Mouse (Mus musculus) kidney, adult 2 months (tissue): ENCODE results near the gene Slamf1. TPM values are rescaled to one million over a fixed set of nuclear protein-coding genes. Genes with fewer than 3 reads are reported as not detected.
"Not testable (repeated sequence)": the region's sequence is repeated elsewhere in the genome, so short reads cannot be mapped to it uniquely, and the experiment has no call there.

ENCODE experiments used
- DNase-seq: peaks from one replicate; pipeline ENCODE4 v3.0.0; 2021
- H3K27ac ChIP-seq: fragments of 200-500 bp; 2 replicates; pipeline ENCODE4 v1.5.1; 2012; ENCODE audit warnings: low read depth, low read length, control low read depth, inconsistent platforms; ENCODE audit not compliant: insufficient read depth
- H3K27me3 ChIP-seq: fragments of 200-500 bp; replicated peaks from 2 replicates; pipeline ENCODE4 v1.6.1; 2012; ENCODE audit warnings: mild to moderate bottlenecking, moderate library complexity, low read length, inconsistent platforms; ENCODE audit not compliant: control insufficient read depth, insufficient read depth
- H3K36me3 ChIP-seq: fragments of 200-500 bp; 2 replicates; pipeline ENCODE4 v1.6.1; 2012; ENCODE audit warnings: mild to moderate bottlenecking, moderate library complexity, low read length, inconsistent platforms; ENCODE audit not compliant: control insufficient read depth, insufficient read depth
- H3K4me1 ChIP-seq: fragments of 200-500 bp; 2 replicates; pipeline ENCODE4 v1.6.1; 2011; ENCODE audit warnings: low read length; ENCODE audit not compliant: control insufficient read depth, insufficient read depth
- H3K4me3 ChIP-seq: fragments of 200-500 bp; 2 replicates; pipeline ENCODE4 v1.5.1; 2011; ENCODE audit warnings: mild to moderate bottlenecking, low read depth, low read length, control low read depth; ENCODE audit not compliant: insufficient read depth
- CTCF ChIP-seq: fragments of 200-500 bp; conservative IDR thresholded peaks from 2 replicates; pipeline ENCODE4 v1.5.1; 2011; ENCODE audit warnings: low read depth, mild to moderate bottlenecking, control low read depth, low read length, moderate library complexity, mixed read lengths; ENCODE audit not compliant: insufficient read depth, insufficient read length
- POLR2A ChIP-seq: fragments of 200-500 bp; IDR thresholded peaks from one replicate; pipeline ENCODE4 v1.6.1; 2011; ENCODE audit warnings: low read depth, low read length, control low read depth
- WGBS: fragments of 180-500 bp; shearing (Covaris S2); methylation state at CpG from one replicate; pipeline ENCODE4 v1.1.7; 2018; 5-methylcytosine and 5-hydroxymethylcytosine counted together
- polyA plus RNA-seq: library from polyadenylated mRNA; depleted of rRNA; stranded (reverse); fragments of >200 nt; gene quantifications from 2 replicates; pipeline ENCODE4 v1.2.3, GENCODE M21; 2012

Gene Slamf1
- polyA plus RNA-seq, 1 experiment, result 0.28 TPM

- H3K27ac ChIP-seq, result no peak overlapping the region
- H3K36me3 ChIP-seq, result no peaks in the 10 kb centered on the region
- no peak overlapping the region for H3K4me3 ChIP-seq
- no peaks in the 10 kb centered on the region for H3K4me1 ChIP-seq
- H3K27me3 ChIP-seq, result no peaks in the 10 kb centered on the region
- TF ChIP-seq CTCF, result no peak
- TF ChIP-seq POLR2A, result no peak
- no peak for DNase-seq
- WGBS, result 70% methylated on average over 6 of the region's 6 CpGs
Observed at GRCm38 (mm10) chr1:171787281-171788015, 20.5 kb downstream of the Slamf1 start.

GRCm38 (mm10) chr1:171788461-171789283, 21.7 kb downstream of the Slamf1 start:
- Histone ChIP-seq H3K36me3 (no peaks in the 10 kb centered on the region), H3K27ac (no peak overlapping the region), H3K27me3 (no peaks in the 10 kb centered on the region), H3K4me1 (no peaks in the 10 kb centered on the region), H3K4me3 (no peak overlapping the region)
- no peak for DNase-seq
- no peak for TF ChIP-seq POLR2A
- no peak for TF ChIP-seq CTCF
- WGBS, result 64% methylated on average over 12 of the region's 12 CpGs

GRCm38 (mm10) chr1:171789407-171789806, 22.5 kb downstream of the Slamf1 start:
- Histone ChIP-seq H3K27ac (no peak overlapping the region), H3K4me3 (no peak overlapping the region), H3K4me1 (no peaks in the 10 kb centered on the region), H3K27me3 (no peaks in the 10 kb centered on the region), H3K36me3 (no peaks in the 10 kb centered on the region)
- no peak for DNase-seq
- WGBS, result 86% methylated on average over 3 of the region's 3 CpGs
- no peak for TF ChIP-seq POLR2A
- no peak for TF ChIP-seq CTCF

GRCm38 (mm10) chr1:171791491-171791890, 24.6 kb downstream of the Slamf1 start:
- WGBS, result 83% methylated on average over 3 of the region's 3 CpGs
- Histone ChIP-seq H3K4me1 (no peaks in the 10 kb centered on the region), H3K27me3 (no peaks in the 10 kb centered on the region), H3K4me3 (no peak overlapping the region), H3K36me3 (no peaks in the 10 kb centered on the region), H3K27ac (no peak overlapping the region)
- no peak for TF ChIP-seq CTCF
- TF ChIP-seq POLR2A, result no peak
- DNase-seq, result no peak

GRCm38 (mm10) chr1:171796185-171796584, 29.3 kb downstream of the Slamf1 start:
- 54% methylated on average over 2 of the region's 2 CpGs for WGBS
- H3K27ac ChIP-seq, result no peak overlapping the region
- TF ChIP-seq CTCF, result no peak
- no peak for TF ChIP-seq POLR2A

GRCm38 (mm10) chr1:171797840-171798239, 30.9 kb downstream of the Slamf1 start:
- Histone ChIP-seq H3K4me3 (no peak overlapping the region), H3K27me3 (no peaks in the 10 kb centered on the region), H3K27ac (no peak overlapping the region), H3K36me3 (no peaks in the 10 kb centered on the region), H3K4me1 (no peaks in the 10 kb centered on the region)
- whole genome bisulfite sequencing, result 75% methylated on average over 1 of the region's 1 CpGs
- no peak for DNase-seq
- no peak for TF ChIP-seq POLR2A
- TF ChIP-seq CTCF, result no peak

More at GRCm38 (mm10) chr1:171796185-171796584, 29.3 kb downstream of the Slamf1 start:
- no peak for DNase-seq
- no peaks in the 10 kb centered on the region for H3K27me3 ChIP-seq
- H3K4me1 ChIP-seq, result no peaks in the 10 kb centered on the region
- H3K36me3 ChIP-seq, result no peaks in the 10 kb centered on the region
- H3K4me3 ChIP-seq, result no peak overlapping the region

- Histone ChIP-seq H3K27me3 (no peaks in the 10 kb centered on the region), H3K36me3 (no peaks in the 10 kb centered on the region), H3K27ac (no peak overlapping the region), H3K4me1 (no peaks in the 10 kb centered on the region), H3K4me3 (no peak overlapping the region)
- no peak for DNase-seq
- no peak for TF ChIP-seq POLR2A
- TF ChIP-seq CTCF, result no peak
- 86% methylated on average over 4 of the region's 4 CpGs for WGBS
Observed at GRCm38 (mm10) chr1:171799648-171800047, 32.7 kb downstream of the Slamf1 start.

- not testable (repeated sequence) for H3K36me3 ChIP-seq, H3K27ac ChIP-seq, H3K4me3 ChIP-seq, H3K27me3 ChIP-seq, H3K4me1 ChIP-seq, DNase-seq
- WGBS, result 79% methylated on average over 1 of the region's 1 CpGs
Observed at GRCm38 (mm10) chr1:171811048-171811447, 44.1 kb downstream of the Slamf1 start.
